Mouse (Mus musculus) brain, embryonic 14.5 days (tissue): ENCODE results near the gene 1700018B08Rik.

ENCODE experiments used
- CTCF ChIP-seq: fragments of 200-500 bp; IDR thresholded peaks from 2 replicates; pipeline ENCODE4 v1.5.1; 2012; ENCODE audit warnings: inconsistent platforms, mild to moderate bottlenecking, moderate library complexity, borderline replicate concordance; ENCODE audit not compliant: insufficient read depth, insufficient read length; ENCODE audit errors: extremely low read depth
- POLR2A ChIP-seq: fragments of 200-500 bp; IDR thresholded peaks from 2 replicates; pipeline ENCODE4 v1.6.1; 2012; ENCODE audit warnings: mild to moderate bottlenecking, inconsistent platforms, borderline replicate concordance; ENCODE audit not compliant: poor library complexity, insufficient read depth, insufficient read length, severe bottlenecking; ENCODE audit errors: extremely low read depth

GRCm38 (mm10) chr8:121557746-121558145 is 13.6 kb upstream of the 1700018B08Rik start:
- TF ChIP-seq CTCF (no peak), POLR2A (no peak)
